Mouse (Mus musculus) liver, adult 2 months (tissue): ENCODE data around the gene Rpgrip1l.

ENCODE experiments used
- CTCF ChIP-seq: fragments of 200-500 bp; IDR thresholded peaks from 2 replicates; pipeline ENCODE4 v1.5.1; 2011; ENCODE audit warnings: low read depth, low read length, control low read depth
- POLR2A ChIP-seq: fragments of 200-500 bp; IDR thresholded peaks from 2 replicates; pipeline ENCODE4 v1.6.1; 2011; ENCODE audit warnings: low read length, control low read depth; ENCODE audit not compliant: insufficient read depth; ENCODE audit errors: extremely low read depth

- TF ChIP-seq CTCF (no peak), POLR2A (no peak)
These were observed 63.1 kb downstream of the Rpgrip1l start for GRCm38 (mm10) chr8:91249758-91250466.
